Mouse (Mus musculus) forebrain, embryonic 16.5 days (tissue): ENCODE measurements at regions not wholly inside any gene's neighbourhood (a gene's known extent, or its start where the extent isn't known, plus 50 kb on each side); places are given as distances from the start of the nearest gene placed in this dataset.

ENCODE experiments used
- ATAC-seq: fragments of 200-750 bp; cut with Nextera tagmentation; 2 replicates; pipeline ENCODE4 v1.8.0; 2017; ENCODE audit warnings: mild to moderate bottlenecking, moderate library complexity
- H3K27ac ChIP-seq: fragments of 300-500 bp; sonication (generic); 2 replicates; pipeline ENCODE4 v1.5.1; 2014; ENCODE audit warnings: low read length, control low read depth
- H3K27me3 ChIP-seq: fragments of 300-500 bp; sonication (generic); replicated peaks from 2 replicates; pipeline ENCODE4 v1.6.1; 2014; ENCODE audit warnings: low read length; ENCODE audit not compliant: control insufficient read depth, insufficient read depth
- H3K36me3 ChIP-seq: fragments of 300-500 bp; sonication (generic); 2 replicates; pipeline ENCODE4 v1.6.1; 2014; ENCODE audit not compliant: control insufficient read depth, insufficient read depth
- H3K4me1 ChIP-seq: fragments of 300-500 bp; sonication (generic); replicated peaks from 2 replicates; pipeline ENCODE4 v1.6.1; 2014; ENCODE audit warnings: low read length; ENCODE audit not compliant: control insufficient read depth, insufficient read depth
- H3K4me2 ChIP-seq: fragments of 300-500 bp; sonication (generic); 2 replicates; pipeline ENCODE4 v1.6.1; 2014; ENCODE audit warnings: mild to moderate bottlenecking, low read length, control low read depth
- H3K4me3 ChIP-seq: fragments of 300-500 bp; sonication (generic); replicated peaks from 2 replicates; pipeline ENCODE4 v1.5.1; 2014; ENCODE audit warnings: mild to moderate bottlenecking, low read length, control low read depth
- H3K9ac ChIP-seq: fragments of 300-500 bp; sonication (generic); replicated peaks from 2 replicates; pipeline ENCODE4 v1.6.1; 2014; ENCODE audit warnings: low read depth, low read length, control low read depth
- H3K9me3 ChIP-seq: fragments of 300-500 bp; sonication (generic); 2 replicates; pipeline ENCODE4 v1.6.1; 2016; ENCODE audit warnings: low read length; ENCODE audit not compliant: control insufficient read depth
- WGBS: fragments of 180-500 bp; shearing (Covaris S2); extraction: QIAGEN DNeasy Blood & Tissue Kit; methylation state at CpG from one replicate; pipeline ENCODE4 v1.1.7; 2014; 5-methylcytosine and 5-hydroxymethylcytosine counted together

DNA sequence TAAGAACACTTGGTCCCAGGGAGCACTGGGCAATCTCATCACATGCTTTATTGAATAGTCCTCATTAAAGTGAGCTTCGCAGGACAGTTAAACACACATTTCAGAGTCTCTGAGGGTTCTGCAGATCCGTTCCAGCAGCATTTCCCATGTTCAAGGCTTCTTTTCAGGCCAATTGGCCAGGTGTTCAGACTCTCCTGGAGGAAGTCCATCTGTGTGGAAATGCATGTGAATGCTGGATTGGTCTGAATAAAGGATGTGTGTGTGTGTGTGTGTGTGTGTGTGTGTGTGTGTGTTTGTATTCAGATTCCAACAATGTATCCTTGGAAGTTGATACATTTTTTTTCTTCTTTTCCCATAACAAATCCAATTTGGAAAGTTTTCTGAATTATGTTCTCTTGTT is 250.6 kb downstream of the Ankrd50 start:
- Histone ChIP-seq H3K36me3 (no peaks in the 10 kb centered on the region), H3K4me2 (no peak overlapping the region), H3K9me3 (no peaks in the 10 kb centered on the region), H3K4me3 (no peak overlapping the region), H3K4me1 (peaks cover 21% of the 10 kb centered on the region), H3K27ac (no peak overlapping the region), H3K9ac (no peak overlapping the region), H3K27me3 (no peaks in the 10 kb centered on the region)
- WGBS, result 32% methylated on average over 2 of the region's 2 CpGs
- no peak for ATAC-seq

- no peak overlapping the region for H3K27ac ChIP-seq
- H3K36me3 ChIP-seq, result no peaks in the 10 kb centered on the region
- no peaks in the 10 kb centered on the region for H3K9me3 ChIP-seq
- no peak overlapping the region for H3K4me3 ChIP-seq
- H3K9ac ChIP-seq, result no peak overlapping the region
- ATAC-seq, result no peak
- no peaks in the 10 kb centered on the region for H3K27me3 ChIP-seq
- WGBS, result 76% methylated on average over 3 of the region's 3 CpGs
- H3K4me1 ChIP-seq, result peaks cover 23% of the 10 kb centered on the region
- H3K4me2 ChIP-seq, result no peak overlapping the region
Measured at GRCm38 (mm10) chr3:38233091-38233490, 251.6 kb downstream of the Ankrd50 start.

DNA sequence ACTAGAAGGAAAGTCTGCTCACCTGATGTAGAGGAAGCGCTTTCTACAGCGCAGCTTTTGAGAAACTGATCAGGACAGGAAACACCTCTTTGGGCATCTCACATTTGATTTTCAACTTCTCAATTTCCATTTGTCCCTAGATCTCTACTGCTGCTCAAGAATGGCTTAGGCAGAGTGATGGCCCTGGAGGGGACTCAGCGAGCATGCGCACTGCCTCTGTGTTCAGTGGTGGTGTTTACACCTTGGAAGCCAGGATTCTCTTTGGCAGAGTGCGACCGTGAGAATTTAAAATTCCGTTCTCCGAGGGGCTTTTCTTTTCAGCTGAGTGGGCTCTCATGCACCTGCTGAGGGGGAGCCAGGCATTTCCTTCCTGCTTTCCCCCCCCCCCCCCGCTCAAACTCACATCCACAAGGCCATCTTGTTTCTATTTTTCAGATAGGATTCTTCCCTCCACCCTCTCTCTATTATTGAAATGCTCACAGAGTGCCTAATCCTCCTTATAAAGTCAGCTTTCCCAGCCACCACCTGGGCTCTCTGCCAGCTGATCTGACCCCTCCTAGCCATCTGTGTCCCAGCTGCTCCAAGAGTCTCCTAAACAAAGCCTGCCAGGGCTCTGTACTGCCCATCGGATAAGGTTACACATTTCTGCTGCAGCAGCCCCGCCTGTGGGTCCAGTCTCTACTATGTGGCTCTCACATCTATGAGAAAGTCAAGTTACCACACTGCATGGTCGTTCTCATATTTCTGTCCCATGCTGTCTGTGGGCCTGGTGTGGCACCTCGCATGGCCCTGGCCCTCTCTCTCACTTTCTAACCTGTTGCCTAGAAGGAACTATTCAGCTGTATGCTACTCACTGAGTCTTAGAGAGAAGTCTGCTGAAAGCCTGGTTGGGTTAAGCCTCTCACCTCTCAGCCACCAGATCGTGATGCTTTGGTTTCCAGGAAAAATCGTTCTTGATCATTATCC is 252.2 kb downstream of the Ankrd50 start:
- Histone ChIP-seq H3K9me3 (no peaks in the 10 kb centered on the region), H3K4me3 (no peak overlapping the region), H3K4me2 (peak overlapping the region; percentile 35), H3K27ac (no peak overlapping the region), H3K9ac (no peak overlapping the region), H3K27me3 (no peaks in the 10 kb centered on the region), H3K4me1 (peaks cover 23% of the 10 kb centered on the region), H3K36me3 (no peaks in the 10 kb centered on the region)
- 34% methylated on average over 14 of the region's 15 CpGs for WGBS
- peak; percentile 77 for ATAC-seq

- Histone ChIP-seq H3K36me3 (no peaks in the 10 kb centered on the region), H3K4me3 (no peak overlapping the region), H3K9ac (no peak overlapping the region), H3K27ac (no peak overlapping the region), H3K27me3 (no peaks in the 10 kb centered on the region), H3K4me1 (peaks cover 23% of the 10 kb centered on the region), H3K4me2 (no peak overlapping the region), H3K9me3 (no peaks in the 10 kb centered on the region)
- no peak for ATAC-seq
- 72% methylated on average over 3 of the region's 3 CpGs for WGBS
Measured at GRCm38 (mm10) chr3:38231506-38231905, 253.1 kb downstream of the Ankrd50 start.

- no peaks in the 10 kb centered on the region for H3K36me3 ChIP-seq
- no peak overlapping the region for H3K27ac ChIP-seq
- H3K9me3 ChIP-seq, result no peaks in the 10 kb centered on the region
- no peak overlapping the region for H3K9ac ChIP-seq
- no peak overlapping the region for H3K4me2 ChIP-seq
- no peak for ATAC-seq
- no peak overlapping the region for H3K4me3 ChIP-seq
- peaks cover 23% of the 10 kb centered on the region for H3K4me1 ChIP-seq
- 58% methylated on average over 6 of the region's 6 CpGs for WGBS
- no peaks in the 10 kb centered on the region for H3K27me3 ChIP-seq
Measured at GRCm38 (mm10) chr3:38230796-38231195, 253.8 kb downstream of the Ankrd50 start.

- 79% methylated on average over 5 of the region's 5 CpGs for WGBS
- Histone ChIP-seq H3K9ac (no peak overlapping the region), H3K4me1 (peaks cover 23% of the 10 kb centered on the region), H3K27me3 (no peaks in the 10 kb centered on the region), H3K4me3 (no peak overlapping the region), H3K9me3 (no peaks in the 10 kb centered on the region), H3K27ac (no peak overlapping the region), H3K4me2 (no peak overlapping the region), H3K36me3 (no peaks in the 10 kb centered on the region)
- ATAC-seq, result no peak
Measured at GRCm38 (mm10) chr3:38229686-38230085, 255.0 kb downstream of the Ankrd50 start.

DNA sequence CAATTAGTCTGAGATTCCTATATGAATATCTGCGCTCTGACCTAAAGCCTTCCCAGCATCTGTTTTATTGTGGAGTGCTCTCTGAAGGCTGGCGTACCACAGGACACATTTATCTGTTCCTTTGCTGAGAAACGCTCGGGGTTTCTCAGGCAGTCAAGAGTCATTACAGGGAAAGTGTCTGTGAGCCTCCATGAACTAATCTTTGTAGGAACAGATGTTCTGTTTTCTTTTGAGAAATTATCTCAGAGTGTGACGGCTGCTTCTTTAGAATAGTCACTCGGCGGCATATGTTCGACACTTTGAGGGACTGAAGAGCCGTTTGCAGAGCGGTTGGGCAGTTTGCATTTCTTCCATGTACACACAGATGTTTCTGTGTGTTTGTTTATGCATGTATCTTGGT is 255.6 kb downstream of the Ankrd50 start:
- no peak overlapping the region; the same call in 1 of the 2 replicates for H3K27ac ChIP-seq
- no peaks in the 10 kb centered on the region for H3K9me3 ChIP-seq
- no peak for ATAC-seq
- H3K36me3 ChIP-seq, result no peaks in the 10 kb centered on the region
- H3K27me3 ChIP-seq, result no peaks in the 10 kb centered on the region
- 43% methylated on average over 10 of the region's 10 CpGs for WGBS
- no peak overlapping the region for H3K4me3 ChIP-seq
- peaks cover 23% of the 10 kb centered on the region for H3K4me1 ChIP-seq
- no peak overlapping the region for H3K4me2 ChIP-seq
- no peak overlapping the region for H3K9ac ChIP-seq

DNA sequence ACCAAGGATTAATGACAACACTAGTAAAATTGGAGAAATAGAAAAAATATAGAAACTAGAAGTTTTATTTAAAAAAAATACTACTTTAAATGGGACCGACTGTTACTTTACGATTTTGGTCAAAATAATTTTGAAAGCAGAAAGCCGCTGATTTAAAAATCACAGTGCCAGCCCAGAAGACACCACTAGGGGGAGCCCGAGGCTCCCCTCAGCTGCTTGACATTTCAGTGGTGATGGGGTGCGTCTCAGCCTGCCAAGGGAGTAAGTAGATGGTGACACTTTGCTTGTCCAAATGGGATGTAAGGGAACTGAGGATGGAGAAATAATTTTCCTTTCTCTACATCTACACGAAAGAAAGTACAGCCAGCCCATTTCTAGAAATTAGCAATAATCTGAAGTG is 257.0 kb downstream of the Ankrd50 start:
- Histone ChIP-seq H3K4me1 (peaks cover 20% of the 10 kb centered on the region), H3K36me3 (no peaks in the 10 kb centered on the region), H3K4me2 (no peak overlapping the region), H3K9me3 (no peaks in the 10 kb centered on the region), H3K4me3 (no peak overlapping the region), H3K27me3 (no peaks in the 10 kb centered on the region), H3K9ac (no peak overlapping the region), H3K27ac (no peak overlapping the region)
- WGBS, result 22% methylated on average over 6 of the region's 6 CpGs
- no peak for ATAC-seq

- no peaks in the 10 kb centered on the region for H3K9me3 ChIP-seq
- H3K4me3 ChIP-seq, result no peak overlapping the region
- no peak overlapping the region for H3K9ac ChIP-seq
- peaks cover 16% of the 10 kb centered on the region for H3K4me1 ChIP-seq
- no peak overlapping the region for H3K4me2 ChIP-seq
- no peaks in the 10 kb centered on the region for H3K36me3 ChIP-seq
- 81% methylated on average over 9 of the region's 9 CpGs for WGBS
- no peaks in the 10 kb centered on the region for H3K27me3 ChIP-seq
- no peak for ATAC-seq
- no peak overlapping the region for H3K27ac ChIP-seq
Measured at GRCm38 (mm10) chr3:38227121-38227520, 257.5 kb downstream of the Ankrd50 start.
